Mouse (Mus musculus): ENCODE measurements around the gene Gm36864.
A peak's percentile ranks its signal among the peaks of the same experiment; 100 is the strongest.
"Not testable (repeated sequence)": the region's sequence is repeated elsewhere in the genome, so short reads cannot be mapped to it uniquely, and the experiment has no call there.

Gene Gm36864

GRCm38 (mm10) chr7:44235909-44236308 is at the start of gene Gm36864:
TSS of gene Gm36864 (plus strand) at chr7:44236177.
- DNase-seq: no peak

DNA sequence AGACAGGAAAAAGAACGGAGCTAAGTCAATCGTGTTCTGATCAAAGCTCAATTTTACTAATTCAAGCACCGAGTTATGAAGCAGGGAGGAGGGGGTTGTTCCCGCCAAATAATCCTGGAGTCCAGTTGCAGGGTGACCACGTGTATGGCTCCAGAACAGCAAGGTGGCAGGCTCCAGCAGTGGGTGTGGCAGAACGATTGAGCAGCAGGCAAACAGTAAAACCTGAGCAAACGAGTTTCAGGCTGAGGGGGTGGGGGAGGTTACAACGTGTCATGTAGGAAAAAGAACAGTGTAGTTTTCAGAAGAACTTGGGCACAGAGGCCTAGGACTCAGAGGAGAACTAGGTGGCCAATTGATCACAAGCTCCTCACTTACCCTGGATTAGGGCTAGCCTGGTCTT is 49.5 kb upstream of the Gm36864 start:
- DNase-seq: not testable (repeated sequence)

GRCm38 (mm10) chr7:44187936-44188335 is 48.0 kb upstream of the Gm36864 start, which contains the start of gene Klk1b24:
TSS of gene Klk1b24 (plus strand) at chr7:44188236.
- DNase-seq: not testable (repeated sequence)

- not testable (repeated sequence) for DNase-seq
These were observed 42.5 kb upstream of the Gm36864 start for GRCm38 (mm10) chr7:44193466-44193865.

- DNase-seq: no peak
These were observed 38.1 kb upstream of the Gm36864 start, which contains the start of gene Klk1b3 for GRCm38 (mm10) chr7:44197891-44198290. TSS of gene Klk1b3 (plus strand) at chr7:44198191.

DNA sequence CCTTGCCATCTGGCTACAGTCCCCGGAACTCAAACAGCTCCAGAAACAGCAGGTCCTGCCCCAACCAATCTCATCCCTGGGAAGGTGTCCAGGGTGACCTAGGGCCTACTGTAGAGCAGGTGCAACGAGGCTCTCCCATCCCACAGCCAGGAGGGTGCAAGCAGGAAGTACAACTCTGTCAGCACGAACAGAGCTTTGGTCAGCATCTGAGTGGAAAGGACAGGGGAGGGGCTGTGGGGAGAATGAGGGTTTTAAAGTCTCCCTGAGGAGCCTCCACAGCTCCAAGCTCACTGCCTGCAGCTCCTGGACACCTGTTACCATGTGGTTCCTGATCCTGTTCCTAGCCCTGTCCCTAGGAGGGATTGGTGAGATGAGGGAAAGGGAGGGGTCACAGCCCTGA is 28.8 kb upstream of the Gm36864 start, which contains the start of gene Klk1b4:
Gene Klk1b4 (plus strand): TSS at position 301 of the 400 bp plus-strand sequence.
- DNase-seq: not testable (repeated sequence)

- no peak for DNase-seq
These were observed 27.7 kb upstream of the Gm36864 start for GRCm38 (mm10) chr7:44208307-44208706.

DNA sequence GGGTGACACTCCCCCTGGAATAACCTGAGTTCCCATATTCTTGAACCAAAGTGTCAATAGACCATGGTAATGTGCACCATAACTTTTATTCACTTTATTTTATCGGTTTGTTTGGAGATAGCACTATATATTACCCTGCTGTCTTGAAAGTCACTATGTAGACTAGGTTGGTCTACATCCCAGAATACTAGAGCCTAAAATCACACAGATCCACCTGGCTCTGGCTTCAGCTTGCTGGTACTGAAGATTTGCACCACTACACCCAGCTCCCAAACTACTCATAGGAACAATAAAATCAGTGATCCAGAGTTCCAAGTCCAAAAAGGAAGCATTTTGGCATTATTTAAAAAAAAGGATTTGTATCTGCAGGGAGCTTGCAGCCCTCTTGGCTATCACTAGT is 20.3 kb upstream of the Gm36864 start, which contains the start of gene Klk1b5:
Gene Klk1b5 (plus strand): TSS at position 301 of the 400 bp plus-strand sequence.
- no peak for DNase-seq

- DNase-seq: not testable (repeated sequence)
These were observed 14.4 kb upstream of the Gm36864 start for GRCm38 (mm10) chr7:44221601-44222000.

DNA sequence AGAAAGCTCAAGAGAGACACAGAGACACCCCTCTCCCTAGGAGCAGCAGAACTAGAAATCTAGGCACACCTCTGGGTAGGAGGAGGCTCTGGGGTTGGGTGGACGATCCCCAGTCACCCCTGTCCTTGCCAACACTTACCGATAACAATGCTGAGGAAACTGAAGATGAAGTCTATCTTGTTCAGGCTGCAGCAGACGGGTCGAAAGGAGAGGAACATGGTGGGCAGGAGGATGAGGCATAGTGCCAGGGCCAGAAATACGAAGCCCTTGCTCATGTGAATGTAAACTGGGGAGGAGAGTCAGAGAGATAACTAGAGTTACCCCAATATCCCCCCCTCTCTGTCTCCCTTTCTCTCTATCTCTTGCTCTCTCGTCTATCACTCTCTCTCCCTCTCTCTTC is 13.6 kb upstream of the Gm36864 start:
- not testable (repeated sequence) for DNase-seq

DNA sequence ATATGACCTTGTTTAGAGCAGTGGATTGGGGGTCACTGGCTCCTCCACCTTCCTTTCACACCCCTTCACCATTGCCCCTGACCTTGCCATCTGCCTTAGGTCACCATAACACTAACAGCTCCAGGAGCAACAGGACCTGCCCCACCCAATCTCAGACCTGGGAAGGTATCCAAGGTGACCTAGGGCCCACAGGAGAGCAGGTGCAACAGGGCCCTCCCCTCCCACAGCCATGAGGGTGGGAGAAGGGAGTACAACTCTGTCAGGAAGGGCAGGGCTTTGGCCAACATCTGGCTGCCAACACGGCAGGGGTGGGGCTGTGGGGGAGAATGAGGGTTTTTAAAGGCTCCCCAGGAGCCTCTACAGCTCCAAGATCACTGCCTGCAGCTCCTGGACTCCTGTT is 10.9 kb upstream of the Gm36864 start, which contains the start of gene Klk1:
Gene Klk1 (plus strand): TSS at position 285 of the 400 bp plus-strand sequence.
- no peak for DNase-seq

- no peak for DNase-seq
These were observed 3.9 kb downstream of the Gm36864 start for GRCm38 (mm10) chr7:44239913-44240312.

GRCm38 (mm10) chr7:44240712-44241111 is 4.7 kb downstream of the Gm36864 start:
- DNase-seq: no peak

GRCm38 (mm10) chr7:44241163-44241562 is 5.2 kb downstream of the Gm36864 start:
- DNase-seq: no peak

- no peak for DNase-seq
These were observed 8.1 kb downstream of the Gm36864 start for GRCm38 (mm10) chr7:44244080-44244479.

- peak; percentile 91 for DNase-seq
These were observed 10.3 kb downstream of the Gm36864 start, which contains the start of the genes 1700028J19Rik and 2410002F23Rik for GRCm38 (mm10) chr7:44246055-44246983. TSS of gene 1700028J19Rik (minus strand) at chr7:44246695. TSS of gene 2410002F23Rik (plus strand) at chr7:44246722.

DNA sequence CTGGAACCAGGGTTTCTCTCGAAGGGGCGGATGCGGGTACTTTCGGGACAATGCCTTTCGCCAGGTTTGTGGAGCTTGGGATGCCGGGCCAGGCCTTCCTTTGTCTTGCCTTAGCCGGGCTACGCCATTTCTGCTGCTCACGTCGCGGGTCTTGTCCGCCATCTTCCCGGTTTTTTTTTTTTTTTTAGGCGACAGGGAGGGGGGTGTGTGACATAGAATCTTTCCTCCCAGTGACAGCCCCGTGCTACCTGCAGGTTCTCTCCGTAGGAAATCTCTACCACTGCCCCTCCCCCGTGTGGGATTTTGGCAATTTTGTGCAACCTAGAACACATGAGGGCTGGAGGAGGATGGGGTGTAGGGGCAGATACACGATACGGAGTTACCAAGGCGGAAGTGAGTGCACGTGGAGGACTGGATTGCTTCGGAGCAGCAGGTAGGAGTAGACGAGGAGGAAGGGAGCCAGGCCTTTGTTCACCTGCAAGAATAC is 11.1 kb downstream of the Gm36864 start:
- DNase-seq: no peak

GRCm38 (mm10) chr7:44247971-44248370 is 12.0 kb downstream of the Gm36864 start:
- no peak for DNase-seq

GRCm38 (mm10) chr7:44249248-44249647 is 13.3 kb downstream of the Gm36864 start:
- no peak for DNase-seq

GRCm38 (mm10) chr7:44250732-44251275 is 14.8 kb downstream of the Gm36864 start:
- DNase-seq: not testable (repeated sequence)

DNA sequence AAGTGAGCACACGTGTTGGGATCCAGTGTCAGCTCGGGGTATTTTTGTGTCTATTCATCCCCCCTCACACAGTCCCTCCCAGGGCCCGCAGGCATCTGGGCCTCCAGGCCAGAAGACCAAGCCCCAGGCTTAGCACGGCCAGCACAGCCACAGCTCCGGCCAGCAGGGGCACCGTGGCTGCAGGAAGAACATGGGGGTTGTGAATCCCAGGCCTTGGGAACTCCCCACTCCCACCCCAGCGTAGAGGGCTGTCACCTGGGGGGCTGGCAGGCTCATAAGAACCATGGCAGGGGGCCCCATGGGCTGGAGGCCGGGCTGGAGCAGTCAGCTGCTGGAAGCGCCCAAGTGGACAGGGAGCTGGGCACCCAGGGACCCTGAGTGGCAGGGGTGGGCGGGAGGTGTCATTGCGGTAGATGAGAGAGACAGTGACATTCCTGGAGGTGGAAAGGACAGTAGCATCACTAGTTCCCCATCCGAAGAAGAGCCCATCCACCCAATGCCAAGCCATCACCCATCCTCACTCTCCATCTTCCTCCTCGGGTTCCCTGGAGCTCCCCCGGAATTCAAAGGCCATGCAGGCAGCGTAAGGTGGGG is 17.1 kb downstream of the Gm36864 start:
- DNase-seq: no peak

DNA sequence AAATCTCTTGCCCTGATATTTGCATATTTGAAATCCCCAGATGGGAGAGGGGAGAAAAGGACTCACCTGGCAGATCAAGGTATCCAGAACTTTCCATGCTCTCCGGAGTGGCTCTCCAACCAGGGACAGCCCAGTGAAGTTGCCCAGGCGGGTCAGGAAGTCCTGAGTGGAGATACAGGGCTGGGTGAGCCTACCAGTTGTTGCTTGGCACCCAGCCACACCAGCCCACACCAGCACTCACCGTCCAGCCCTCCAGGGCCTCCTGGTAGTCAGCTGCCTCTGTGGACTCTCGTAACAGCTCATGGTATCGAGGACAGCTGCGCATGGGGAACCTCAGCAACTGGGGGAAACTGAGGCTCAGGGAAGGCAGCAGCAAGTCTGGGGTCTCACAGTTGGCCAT is 19.0 kb downstream of the Gm36864 start:
- no peak for DNase-seq

- no peak for DNase-seq
These were observed 21.3 kb downstream of the Gm36864 start, which contains the start of gene Acp4 for GRCm38 (mm10) chr7:44257278-44257677. TSS of gene Acp4 (minus strand) at chr7:44257378.
